ENCODE assay signal across 9 mouse cellular contexts in the genomic region with DNA sequence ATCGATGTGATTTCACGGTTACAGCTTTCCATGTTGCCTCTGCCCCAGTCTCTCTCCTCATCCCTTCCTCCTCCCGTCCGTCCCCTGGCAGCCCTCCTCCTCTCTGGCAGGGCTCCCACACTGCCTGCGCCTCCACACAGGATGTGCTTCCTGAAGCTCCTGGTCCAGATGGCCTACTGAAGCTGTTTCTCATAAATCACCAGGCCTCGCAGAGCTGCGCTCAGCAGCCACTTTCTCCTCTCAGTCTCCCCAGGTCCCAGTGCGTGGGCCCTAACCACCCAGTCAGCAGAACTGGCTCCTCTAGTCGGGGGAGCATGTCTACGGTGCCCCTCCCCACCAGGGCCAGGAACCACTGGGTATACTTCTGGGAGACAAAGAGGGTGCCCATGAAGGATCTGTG.
A peak's percentile ranks its signal among the peaks of the same experiment; 100 is the strongest.
DNase-seq lines count a peak whose midpoint lies in the region; ATAC-seq and TF ChIP-seq lines count a peak whose summit lies in the region.
"Had no signal": no experiment of that assay in that cellular context is flagged by ENCODE, and none has a peak within 500 bp of the region (broad histone marks: within the 10 kb centered on the region; RNA-seq: fewer than 3 reads in every experiment).

No protein-coding gene starts in this region.

- intact Hi-C loops in left cerebral cortex, postnatal 10 days (cut with DNase I) = no loop called here

- H3K27me3 ChIP-seq in forebrain, embryonic 14.5 days (replicated peaks; ENCODE audit: control insufficient read depth, insufficient read depth, low read length) = no peaks in the 10 kb centered on the region
- no peaks in the 10 kb centered on the region for H3K27me3 ChIP-seq in forebrain, embryonic 12.5 days
- H3K27me3 ChIP-seq in cerebellum, adult 2 months (ENCODE audit: control insufficient read depth, insufficient read depth, low read length) = no peaks in the 10 kb centered on the region
- H3K27me3 ChIP-seq in kidney, adult 2 months (replicated peaks; ENCODE audit: control insufficient read depth, insufficient read depth, low read length) = no peaks in the 10 kb centered on the region
- H3K27me3 ChIP-seq in neural tube, embryonic 15.5 days (replicated peaks) = peaks cover 4% of the 10 kb centered on the region; the same call in 1 of the 2 replicates

- H3K36me3 ChIP-seq in forebrain, embryonic 14.5 days (ENCODE audit: control insufficient read depth, insufficient read depth, low read length) = no peaks in the 10 kb centered on the region
- no peaks in the 10 kb centered on the region for H3K36me3 ChIP-seq in forebrain, embryonic 12.5 days (replicated peaks)
- H3K36me3 ChIP-seq in kidney, adult 2 months (ENCODE audit: control insufficient read depth, insufficient read depth, low read length) = no peaks in the 10 kb centered on the region
- no peaks in the 10 kb centered on the region for H3K36me3 ChIP-seq in neural tube, embryonic 15.5 days

- TF ChIP-seq CTCF in cerebellum, adult 2 months (IDR thresholded peaks at IDR 0.05; ENCODE audit: borderline replicate concordance, insufficient read depth, low read depth, low read length) = no peak
- TF ChIP-seq CTCF in kidney, adult 2 months (conservative IDR thresholded peaks at IDR 0.05; ENCODE audit: insufficient read depth, insufficient read length, low read depth, low read length) = no peak

- peak; percentile 65; the same call in 1 of the 2 replicates for ATAC-seq in forebrain, embryonic 14.5 days
- ATAC-seq in forebrain, embryonic 12.5 days (ENCODE audit: low FRiP score) = no peak
- peak; percentile 50; the same call in 1 of the 2 replicates for ATAC-seq in neural tube, embryonic 15.5 days (ENCODE audit: low FRiP score)

- 63% methylated on average over 10 of the region's 10 CpGs for WGBS in forebrain, embryonic 14.5 days
- 76% methylated on average over 10 of the region's 10 CpGs for WGBS in forebrain, embryonic 12.5 days
- 13% methylated on average over 10 of the region's 10 CpGs for WGBS in cerebellum, adult 2 months
- WGBS in kidney, adult 2 months = 25% methylated on average over 10 of the region's 10 CpGs
- WGBS in neural tube, embryonic 15.5 days = 35% methylated on average over 10 of the region's 10 CpGs

- peak; percentile 66 for DNase-seq in forebrain, embryonic 14.5 days (ENCODE audit: low spot score)
- peak; percentile 61 to 73 for DNase-seq in cerebellum, adult 2 months
- peak; percentile 74 for DNase-seq in gastrocnemius, postnatal 25 days
- peak; percentile 73 for DNase-seq in kidney, adult 2 months
- DNase-seq in left cerebral cortex, postnatal 10 days (ENCODE audit: extremely low spot score in 1 of 2, low spot score in 2 of 2) = peak; percentile 59 to 90
- DNase-seq in B cell, adult 2 months = no peak

- H3K9ac ChIP-seq in forebrain, embryonic 14.5 days (ENCODE audit: low read length) = no peak overlapping the region
- no peak overlapping the region for H3K9ac ChIP-seq in forebrain, embryonic 12.5 days
- H3K9ac ChIP-seq in neural tube, embryonic 15.5 days (replicated peaks) = no peak overlapping the region

- no peak overlapping the region for H3K27ac ChIP-seq in forebrain, embryonic 14.5 days (ENCODE audit: low read depth, low read length)
- H3K27ac ChIP-seq in forebrain, embryonic 12.5 days = no peak overlapping the region
- H3K27ac ChIP-seq in cerebellum, adult 2 months (ENCODE audit: insufficient read depth, low read length) = no peak overlapping the region
- H3K27ac ChIP-seq in kidney, adult 2 months (ENCODE audit: insufficient read depth, low read depth, low read length) = no peak overlapping the region
- 0 out of 2 replicates have a peak overlapping the region, but pooled peaks have one; percentile 41 for H3K27ac ChIP-seq in neural tube, embryonic 15.5 days (replicated peaks)

- TF ChIP-seq POLR2A in cerebellum, adult 2 months (IDR thresholded peaks at IDR 0.05; ENCODE audit: borderline replicate concordance, insufficient read depth, low read length) = no peak
- no peak for TF ChIP-seq POLR2A in kidney, adult 2 months (IDR thresholded peaks at IDR 0.05; ENCODE audit: low read depth, low read length)

- H3K9me3 ChIP-seq in forebrain, embryonic 14.5 days (replicated peaks; ENCODE audit: control insufficient read depth, low read length) = no peaks in the 10 kb centered on the region
- no peaks in the 10 kb centered on the region for H3K9me3 ChIP-seq in forebrain, embryonic 12.5 days
- no peaks in the 10 kb centered on the region for H3K9me3 ChIP-seq in neural tube, embryonic 15.5 days (replicated peaks)

- no peak overlapping the region for H3K4me3 ChIP-seq in forebrain, embryonic 14.5 days (ENCODE audit: low read depth, low read length)
- H3K4me3 ChIP-seq in forebrain, embryonic 12.5 days (replicated peaks) = no peak overlapping the region
- H3K4me3 ChIP-seq in cerebellum, adult 2 months (replicated peaks; ENCODE audit: insufficient read depth, low read depth, low read length) = no peak overlapping the region
- no peak overlapping the region for H3K4me3 ChIP-seq in kidney, adult 2 months (ENCODE audit: insufficient read depth, low read depth, low read length)
- no peak overlapping the region for H3K4me3 ChIP-seq in neural tube, embryonic 15.5 days (replicated peaks)
- H3K4me3 ChIP-seq: myocyte had no signal

- H3K4me1 ChIP-seq in forebrain, embryonic 14.5 days (ENCODE audit: control insufficient read depth, insufficient read depth, low read length) = no peaks in the 10 kb centered on the region
- H3K4me1 ChIP-seq in forebrain, embryonic 12.5 days = no peaks in the 10 kb centered on the region
- H3K4me1 ChIP-seq in cerebellum, adult 2 months (ENCODE audit: control insufficient read depth, insufficient read depth, low read length) = peaks cover 6% of the 10 kb centered on the region
- no peaks in the 10 kb centered on the region for H3K4me1 ChIP-seq in kidney, adult 2 months (ENCODE audit: control insufficient read depth, insufficient read depth, low read length)
- H3K4me1 ChIP-seq in neural tube, embryonic 15.5 days = peaks cover 5% of the 10 kb centered on the region

- H3K4me2 ChIP-seq in forebrain, embryonic 14.5 days (ENCODE audit: low read length) = no peak overlapping the region
- no peak overlapping the region for H3K4me2 ChIP-seq in forebrain, embryonic 12.5 days
- no peak overlapping the region for H3K4me2 ChIP-seq in neural tube, embryonic 15.5 days

Comparison
In these comparisons a context has a peak if more than half of its experiments do, and no peak if none do; other contexts are left out.
1. DNase-seq: peak in forebrain, embryonic 14.5 days (single experiment), cerebellum, adult 2 months (2 of 2), gastrocnemius, postnatal 25 days (single experiment), kidney, adult 2 months (single experiment) and left cerebral cortex, postnatal 10 days (2 of 2); none in B cell, adult 2 months (0 of 2).